Mouse (Mus musculus): Measurements from ENCODE around the gene Zfp870. TPM values are rescaled to one million over a fixed set of nuclear protein-coding genes. Genes with fewer than 3 reads are reported as not detected.

Gene Zfp870
- polyA plus RNA-seq, 1 experiment from 2014 or later, result 8.7 TPM

DNA sequence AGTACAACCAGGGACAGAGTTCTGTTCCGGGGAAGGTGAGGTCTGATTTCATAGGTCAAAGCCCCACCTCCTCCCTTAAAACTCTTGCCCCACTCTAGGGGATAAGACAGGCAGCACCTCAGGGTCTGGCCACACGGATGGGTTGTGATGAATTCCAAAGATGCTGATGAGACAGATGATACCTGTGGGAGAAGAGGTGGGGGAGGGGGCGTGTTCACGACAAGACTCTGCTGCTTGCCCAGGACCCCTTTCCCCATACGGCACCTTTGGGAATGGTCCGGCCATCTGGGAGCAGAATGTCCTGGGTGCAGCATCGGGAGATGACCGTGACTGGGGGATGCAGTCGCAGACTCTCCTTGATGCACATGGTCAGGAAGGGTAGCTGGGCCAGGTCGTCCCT, 14.7 kb upstream of the Zfp870 start:
- Histone ChIP-seq H3K27ac (ENCODE audit: low read length) (no peak overlapping the region), H3K4me1 (ENCODE audit: control insufficient read depth, insufficient read depth, low read length) (no peaks in the 10 kb centered on the region), H3K36me3 (ENCODE audit: control insufficient read depth, insufficient read depth, low read length) (no peaks in the 10 kb centered on the region), H3K27me3 (ENCODE audit: control insufficient read depth, insufficient read depth, low read length) (no peaks in the 10 kb centered on the region), H3K9me3 (ENCODE audit: control insufficient read depth, low read depth, low read length) (no peaks in the 10 kb centered on the region), H3K4me2 (replicated peaks; ENCODE audit: low read depth, low read length) (no peak overlapping the region), H3K4me3 (ENCODE audit: low read depth, low read length) (no peak overlapping the region), H3K9ac (replicated peaks; ENCODE audit: low read depth, low read length) (no peak overlapping the region)
- ATAC-seq (ENCODE audit: insufficient number of reproducible peaks, insufficient read depth, low FRiP score, low read depth), result no peak
- WGBS, result 79% methylated on average over 10 of the region's 10 CpGs

- no peaks in the 10 kb centered on the region for H3K9me3 ChIP-seq (ENCODE audit: control insufficient read depth, low read depth, low read length)
- H3K4me1 ChIP-seq (ENCODE audit: control insufficient read depth, insufficient read depth, low read length), result no peaks in the 10 kb centered on the region
- H3K4me3 ChIP-seq (ENCODE audit: low read depth, low read length), result no peak overlapping the region
- WGBS, result 18% methylated on average over 19 of the region's 19 CpGs
- no peaks in the 10 kb centered on the region for H3K36me3 ChIP-seq (ENCODE audit: control insufficient read depth, insufficient read depth, low read length)
- no peak overlapping the region for H3K27ac ChIP-seq (ENCODE audit: low read length)
- H3K27me3 ChIP-seq (ENCODE audit: control insufficient read depth, insufficient read depth, low read length), result no peaks in the 10 kb centered on the region
- no peak overlapping the region for H3K9ac ChIP-seq (replicated peaks; ENCODE audit: low read depth, low read length)
- peak overlapping the region; percentile 23 for H3K4me2 ChIP-seq (replicated peaks; ENCODE audit: low read depth, low read length)
- ATAC-seq (ENCODE audit: insufficient number of reproducible peaks, insufficient read depth, low FRiP score, low read depth), result no peak
Measured at GRCm38 (mm10) chr17:32905239-32905638, 13.8 kb upstream of the Zfp870 start.

DNA sequence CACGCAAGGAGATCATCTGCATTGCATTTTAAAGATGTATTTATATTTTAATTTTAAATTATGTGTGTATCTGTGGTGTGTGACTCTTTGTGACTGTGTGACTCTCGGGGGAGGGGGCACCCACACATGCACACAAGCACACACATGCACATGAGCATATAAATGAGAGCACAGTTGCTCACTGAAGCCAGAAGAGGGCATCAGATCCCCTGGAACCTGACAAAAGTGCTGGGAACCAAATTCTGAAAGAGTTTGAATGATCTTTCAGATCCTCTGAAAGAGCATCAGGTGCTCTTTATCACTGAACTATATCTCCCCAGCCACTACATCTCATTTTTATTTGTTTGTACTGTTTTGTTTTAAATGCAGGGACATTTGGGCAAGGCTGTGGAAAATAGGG, 13.0 kb upstream of the Zfp870 start:
- no peaks in the 10 kb centered on the region for H3K27me3 ChIP-seq (ENCODE audit: control insufficient read depth, insufficient read depth, low read length)
- H3K9ac ChIP-seq (replicated peaks; ENCODE audit: low read depth, low read length), result no peak overlapping the region
- 68% methylated on average over 2 of the region's 2 CpGs for WGBS
- no peak overlapping the region for H3K27ac ChIP-seq (ENCODE audit: low read length)
- no peaks in the 10 kb centered on the region for H3K9me3 ChIP-seq (ENCODE audit: control insufficient read depth, low read depth, low read length)
- no peak overlapping the region for H3K4me3 ChIP-seq (ENCODE audit: low read depth, low read length)
- H3K4me1 ChIP-seq (ENCODE audit: control insufficient read depth, insufficient read depth, low read length), result no peaks in the 10 kb centered on the region
- H3K36me3 ChIP-seq (ENCODE audit: control insufficient read depth, insufficient read depth, low read length), result no peaks in the 10 kb centered on the region
- no peak for ATAC-seq (ENCODE audit: insufficient number of reproducible peaks, insufficient read depth, low FRiP score, low read depth)
- no peak overlapping the region for H3K4me2 ChIP-seq (replicated peaks; ENCODE audit: low read depth, low read length)

DNA sequence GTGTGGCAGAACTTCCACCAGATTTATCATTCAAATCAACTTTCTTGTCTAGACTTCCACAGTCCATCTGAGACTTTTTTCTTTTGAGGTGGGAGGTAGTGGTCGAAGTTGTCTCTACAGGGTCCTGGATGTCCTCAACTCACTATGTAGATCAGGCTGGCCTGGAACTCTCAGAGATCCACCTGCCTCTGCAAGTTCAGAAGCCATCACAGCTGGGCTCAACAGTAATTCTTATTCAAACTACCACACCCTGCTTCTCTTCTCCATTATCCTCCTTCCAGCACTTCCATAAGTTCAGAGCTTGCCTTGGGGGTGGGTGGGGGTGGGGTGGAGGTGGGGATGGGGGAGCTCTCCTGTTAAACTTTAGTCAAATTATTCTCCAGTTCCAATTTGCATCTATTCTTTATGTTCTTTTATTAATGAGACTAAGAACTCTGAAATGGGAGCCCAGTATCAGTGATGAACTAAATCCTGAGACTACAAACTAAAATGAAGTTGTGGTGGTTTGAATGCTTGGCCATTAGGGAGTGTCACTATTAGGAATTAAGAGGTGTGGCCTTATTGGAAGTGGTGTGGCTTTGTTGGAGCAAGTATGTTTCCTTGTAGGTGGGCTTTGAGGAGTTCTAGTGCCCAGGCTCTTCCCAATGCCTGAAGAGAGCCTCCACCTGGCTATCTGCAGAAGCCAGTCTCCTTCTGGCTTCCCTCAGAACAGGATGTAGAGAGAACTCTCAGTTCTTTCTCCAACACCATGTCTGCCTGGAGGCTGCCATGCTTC, 10.5 kb upstream of the Zfp870 start:
- no peak overlapping the region for H3K4me2 ChIP-seq (replicated peaks; ENCODE audit: low read depth, low read length)
- no peak overlapping the region for H3K27ac ChIP-seq (ENCODE audit: low read length)
- WGBS, result 74% methylated on average over 1 of the region's 1 CpGs
- H3K9ac ChIP-seq (replicated peaks; ENCODE audit: low read depth, low read length), result no peak overlapping the region
- no peaks in the 10 kb centered on the region for H3K36me3 ChIP-seq (ENCODE audit: control insufficient read depth, insufficient read depth, low read length)
- no peak for ATAC-seq (ENCODE audit: insufficient number of reproducible peaks, insufficient read depth, low FRiP score, low read depth)
- H3K4me1 ChIP-seq (ENCODE audit: control insufficient read depth, insufficient read depth, low read length), result no peaks in the 10 kb centered on the region
- no peaks in the 10 kb centered on the region for H3K27me3 ChIP-seq (ENCODE audit: control insufficient read depth, insufficient read depth, low read length)
- H3K9me3 ChIP-seq (ENCODE audit: control insufficient read depth, low read depth, low read length), result no peaks in the 10 kb centered on the region
- H3K4me3 ChIP-seq (ENCODE audit: low read depth, low read length), result no peak overlapping the region

GRCm38 (mm10) chr17:32895421-32895820, 4.0 kb upstream of the Zfp870 start:
- H3K9me3 ChIP-seq (ENCODE audit: control insufficient read depth, low read depth, low read length), result no peaks in the 10 kb centered on the region
- H3K27me3 ChIP-seq (ENCODE audit: control insufficient read depth, insufficient read depth, low read length), result no peaks in the 10 kb centered on the region
- no peaks in the 10 kb centered on the region for H3K36me3 ChIP-seq (ENCODE audit: control insufficient read depth, insufficient read depth, low read length)
- peaks cover 1% of the 10 kb centered on the region; the same call in 1 of the 2 replicates for H3K4me1 ChIP-seq (ENCODE audit: control insufficient read depth, insufficient read depth, low read length)
- H3K4me2 ChIP-seq (replicated peaks; ENCODE audit: low read depth, low read length), result no peak overlapping the region
- ATAC-seq (ENCODE audit: insufficient number of reproducible peaks, insufficient read depth, low FRiP score, low read depth), result no peak
- no peak overlapping the region for H3K27ac ChIP-seq (ENCODE audit: low read length)
- 85% methylated on average over 4 of the region's 4 CpGs for WGBS
- H3K9ac ChIP-seq (replicated peaks; ENCODE audit: low read depth, low read length), result no peak overlapping the region
- H3K4me3 ChIP-seq (ENCODE audit: low read depth, low read length), result no peak overlapping the region

DNA sequence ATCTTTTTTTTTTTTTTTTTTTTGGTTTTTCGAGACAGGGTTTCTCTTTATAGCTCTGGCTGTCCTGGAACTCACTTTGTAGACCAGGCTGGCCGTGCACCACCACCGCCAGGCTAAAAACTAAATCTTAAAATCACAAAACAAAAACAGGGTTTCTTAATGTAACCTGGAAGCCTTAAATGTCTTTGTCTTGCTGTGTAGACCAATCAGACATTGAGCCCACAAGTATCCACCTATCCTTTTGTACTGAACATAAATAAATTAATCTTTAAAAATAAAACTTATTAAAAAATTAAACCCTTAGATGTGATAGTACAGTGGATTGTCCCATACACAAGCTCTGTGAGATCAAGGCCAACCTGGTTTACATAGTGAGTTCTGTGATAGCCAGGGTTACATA, 2.5 kb upstream of the Zfp870 start:
- H3K27me3 ChIP-seq (ENCODE audit: control insufficient read depth, insufficient read depth, low read length), result no peaks in the 10 kb centered on the region
- H3K4me1 ChIP-seq (ENCODE audit: control insufficient read depth, insufficient read depth, low read length), result peaks cover 6% of the 10 kb centered on the region; the same call in 1 of the 2 replicates
- no peak for ATAC-seq (ENCODE audit: insufficient number of reproducible peaks, insufficient read depth, low FRiP score, low read depth)
- 81% methylated on average over 3 of the region's 3 CpGs for WGBS
- no peak overlapping the region for H3K9ac ChIP-seq (replicated peaks; ENCODE audit: low read depth, low read length)
- H3K9me3 ChIP-seq (ENCODE audit: control insufficient read depth, low read depth, low read length), result no peaks in the 10 kb centered on the region
- H3K4me2 ChIP-seq (replicated peaks; ENCODE audit: low read depth, low read length), result no peak overlapping the region
- no peak overlapping the region for H3K27ac ChIP-seq (ENCODE audit: low read length)
- no peak overlapping the region for H3K4me3 ChIP-seq (ENCODE audit: low read depth, low read length)
- no peaks in the 10 kb centered on the region for H3K36me3 ChIP-seq (ENCODE audit: control insufficient read depth, insufficient read depth, low read length)

DNA sequence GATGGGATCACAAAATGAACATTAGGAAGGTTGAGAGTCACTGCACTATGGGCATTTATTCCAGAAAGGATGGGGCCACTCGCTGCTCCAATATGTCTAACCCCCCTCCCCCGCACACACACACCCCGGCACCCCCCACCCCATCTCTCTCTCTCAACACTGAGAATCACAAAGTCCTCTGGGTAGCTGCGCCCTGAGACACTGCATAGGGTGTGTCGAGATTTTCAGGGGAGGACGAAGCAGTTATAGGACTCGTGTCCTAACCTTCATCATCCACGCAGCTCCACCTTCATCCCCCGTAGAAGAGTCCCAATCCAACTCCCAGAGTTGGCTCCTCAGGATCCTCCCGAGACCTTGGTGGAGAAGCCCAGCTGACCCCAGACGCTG, 597 bp downstream of the Zfp870 start:
- 2% methylated on average over 11 of the region's 11 CpGs for WGBS
- no peaks in the 10 kb centered on the region for H3K27me3 ChIP-seq (ENCODE audit: control insufficient read depth, insufficient read depth, low read length)
- no peaks in the 10 kb centered on the region for H3K36me3 ChIP-seq (ENCODE audit: control insufficient read depth, insufficient read depth, low read length)
- no peaks in the 10 kb centered on the region for H3K9me3 ChIP-seq (ENCODE audit: control insufficient read depth, low read depth, low read length)
- H3K9ac ChIP-seq (replicated peaks; ENCODE audit: low read depth, low read length), result peak overlapping the region; percentile 39
- peaks cover 6% of the 10 kb centered on the region; the same call in 1 of the 2 replicates for H3K4me1 ChIP-seq (ENCODE audit: control insufficient read depth, insufficient read depth, low read length)
- ATAC-seq (ENCODE audit: insufficient number of reproducible peaks, insufficient read depth, low FRiP score, low read depth), result peak; percentile 56; the same call in 1 of the 2 replicates
- peak overlapping the region; percentile 56 for H3K4me2 ChIP-seq (replicated peaks; ENCODE audit: low read depth, low read length)
- H3K4me3 ChIP-seq (ENCODE audit: low read depth, low read length), result peak overlapping the region; percentile 42
- H3K27ac ChIP-seq (ENCODE audit: low read length), result peak overlapping the region; percentile 29; the same call in 1 of the 2 replicates

GRCm38 (mm10) chr17:32889611-32890010, 1.8 kb downstream of the Zfp870 start:
- Histone ChIP-seq H3K9ac (replicated peaks; ENCODE audit: low read depth, low read length) (no peak overlapping the region), H3K4me2 (replicated peaks; ENCODE audit: low read depth, low read length) (no peak overlapping the region), H3K27me3 (ENCODE audit: control insufficient read depth, insufficient read depth, low read length) (no peaks in the 10 kb centered on the region), H3K4me3 (ENCODE audit: low read depth, low read length) (no peak overlapping the region), H3K36me3 (ENCODE audit: control insufficient read depth, insufficient read depth, low read length) (peaks cover 5% of the 10 kb centered on the region; the same call in 1 of the 2 replicates), H3K27ac (ENCODE audit: low read length) (no peak overlapping the region), H3K9me3 (ENCODE audit: control insufficient read depth, low read depth, low read length) (no peaks in the 10 kb centered on the region), H3K4me1 (ENCODE audit: control insufficient read depth, insufficient read depth, low read length) (peaks cover 6% of the 10 kb centered on the region; the same call in 1 of the 2 replicates)
- ATAC-seq (ENCODE audit: insufficient number of reproducible peaks, insufficient read depth, low FRiP score, low read depth), result no peak
- WGBS, result 93% methylated on average over 6 of the region's 6 CpGs

All from stomach, embryonic 14.5 days (tissue).